Mouse (Mus musculus): ENCODE data around the gene Rfk. TPM values are rescaled to one million over a fixed set of nuclear protein-coding genes. Genes with fewer than 3 reads are reported as not detected.

Rfk gene
- polyA plus RNA-seq, 1 experiment, result 15.3 TPM

GRCm38 (mm10) chr19:17354362-17354761, 39.5 kb upstream of the Rfk start:
- no peak overlapping the region for H3K4me3 ChIP-seq (ENCODE audit: insufficient read depth, poor library complexity, severe bottlenecking)
- TF ChIP-seq MYOD1 (IDR thresholded peaks at IDR 0.05; ENCODE audit: control insufficient read depth, insufficient read length, low read depth) (no peak), USF1 (IDR thresholded peaks at IDR 0.05; ENCODE audit: low read depth) (no peak), CEBPB (IDR thresholded peaks at IDR 0.05; ENCODE audit: low read depth) (no peak), CTCF (IDR thresholded peaks at IDR 0.05; ENCODE audit: control insufficient read depth, insufficient read depth, insufficient read length) (no peak), FOSL1 (IDR thresholded peaks at IDR 0.05; ENCODE audit: insufficient read depth, low read length, poor library complexity, severe bottlenecking) (no peak), MAX (IDR thresholded peaks at IDR 0.05) (no peak), MYOG (IDR thresholded peaks at IDR 0.05; ENCODE audit: control insufficient read depth, extremely low read depth, insufficient read length) (no peak)
- H3K79me3 ChIP-seq (ENCODE audit: low read depth), result no peaks in the 10 kb centered on the region
- no peaks in the 10 kb centered on the region for H3K27me3 ChIP-seq (ENCODE audit: control insufficient read depth, insufficient read depth, insufficient read length)
- no peaks in the 10 kb centered on the region for H3K36me3 ChIP-seq (ENCODE audit: control insufficient read depth, insufficient read depth)
- H3K79me2 ChIP-seq (ENCODE audit: control insufficient read depth, insufficient read depth), result no peaks in the 10 kb centered on the region
- no peak overlapping the region for H3ac ChIP-seq (ENCODE audit: control insufficient read depth, insufficient read length, low read depth)

GRCm38 (mm10) chr19:17354797-17355196, 39.0 kb upstream of the Rfk start:
- no peak for TF ChIP-seq CTCF (IDR thresholded peaks at IDR 0.05; ENCODE audit: control insufficient read depth, insufficient read depth, insufficient read length)
- TF ChIP-seq MYOG (IDR thresholded peaks at IDR 0.05; ENCODE audit: control insufficient read depth, extremely low read depth, insufficient read length), result no peak
- no peak for TF ChIP-seq FOSL1 (IDR thresholded peaks at IDR 0.05; ENCODE audit: insufficient read depth, low read length, poor library complexity, severe bottlenecking)
- no peak for TF ChIP-seq MYOD1 (IDR thresholded peaks at IDR 0.05; ENCODE audit: control insufficient read depth, insufficient read length, low read depth)
- TF ChIP-seq CEBPB (IDR thresholded peaks at IDR 0.05; ENCODE audit: low read depth), result no peak
- TF ChIP-seq USF1 (IDR thresholded peaks at IDR 0.05; ENCODE audit: low read depth), result no peak
- H3K79me2 ChIP-seq (ENCODE audit: control insufficient read depth, insufficient read depth), result no peaks in the 10 kb centered on the region
- H3K79me3 ChIP-seq (ENCODE audit: low read depth), result no peaks in the 10 kb centered on the region
- H3ac ChIP-seq (ENCODE audit: control insufficient read depth, insufficient read length, low read depth), result no peak overlapping the region
- H3K27me3 ChIP-seq (ENCODE audit: control insufficient read depth, insufficient read depth, insufficient read length), result no peaks in the 10 kb centered on the region
- H3K36me3 ChIP-seq (ENCODE audit: control insufficient read depth, insufficient read depth), result no peaks in the 10 kb centered on the region
- no peak overlapping the region for H3K4me3 ChIP-seq (ENCODE audit: insufficient read depth, poor library complexity, severe bottlenecking)

GRCm38 (mm10) chr19:17355361-17355760, 38.5 kb upstream of the Rfk start:
- Histone ChIP-seq H3K79me3 (ENCODE audit: low read depth) (no peaks in the 10 kb centered on the region), H3K36me3 (ENCODE audit: control insufficient read depth, insufficient read depth) (no peaks in the 10 kb centered on the region), H3K4me3 (ENCODE audit: insufficient read depth, poor library complexity, severe bottlenecking) (no peak overlapping the region), H3ac (ENCODE audit: control insufficient read depth, insufficient read length, low read depth) (no peak overlapping the region), H3K79me2 (ENCODE audit: control insufficient read depth, insufficient read depth) (no peaks in the 10 kb centered on the region), H3K27me3 (ENCODE audit: control insufficient read depth, insufficient read depth, insufficient read length) (no peaks in the 10 kb centered on the region)
- TF ChIP-seq MYOD1 (IDR thresholded peaks at IDR 0.05; ENCODE audit: control insufficient read depth, insufficient read length, low read depth) (no peak), FOSL1 (IDR thresholded peaks at IDR 0.05; ENCODE audit: insufficient read depth, low read length, poor library complexity, severe bottlenecking) (no peak), USF1 (IDR thresholded peaks at IDR 0.05; ENCODE audit: low read depth) (no peak), CEBPB (IDR thresholded peaks at IDR 0.05; ENCODE audit: low read depth) (no peak), MAX (IDR thresholded peaks at IDR 0.05) (no peak), MYOG (IDR thresholded peaks at IDR 0.05; ENCODE audit: control insufficient read depth, extremely low read depth, insufficient read length) (no peak), CTCF (IDR thresholded peaks at IDR 0.05; ENCODE audit: control insufficient read depth, insufficient read depth, insufficient read length) (no peak)

DNA sequence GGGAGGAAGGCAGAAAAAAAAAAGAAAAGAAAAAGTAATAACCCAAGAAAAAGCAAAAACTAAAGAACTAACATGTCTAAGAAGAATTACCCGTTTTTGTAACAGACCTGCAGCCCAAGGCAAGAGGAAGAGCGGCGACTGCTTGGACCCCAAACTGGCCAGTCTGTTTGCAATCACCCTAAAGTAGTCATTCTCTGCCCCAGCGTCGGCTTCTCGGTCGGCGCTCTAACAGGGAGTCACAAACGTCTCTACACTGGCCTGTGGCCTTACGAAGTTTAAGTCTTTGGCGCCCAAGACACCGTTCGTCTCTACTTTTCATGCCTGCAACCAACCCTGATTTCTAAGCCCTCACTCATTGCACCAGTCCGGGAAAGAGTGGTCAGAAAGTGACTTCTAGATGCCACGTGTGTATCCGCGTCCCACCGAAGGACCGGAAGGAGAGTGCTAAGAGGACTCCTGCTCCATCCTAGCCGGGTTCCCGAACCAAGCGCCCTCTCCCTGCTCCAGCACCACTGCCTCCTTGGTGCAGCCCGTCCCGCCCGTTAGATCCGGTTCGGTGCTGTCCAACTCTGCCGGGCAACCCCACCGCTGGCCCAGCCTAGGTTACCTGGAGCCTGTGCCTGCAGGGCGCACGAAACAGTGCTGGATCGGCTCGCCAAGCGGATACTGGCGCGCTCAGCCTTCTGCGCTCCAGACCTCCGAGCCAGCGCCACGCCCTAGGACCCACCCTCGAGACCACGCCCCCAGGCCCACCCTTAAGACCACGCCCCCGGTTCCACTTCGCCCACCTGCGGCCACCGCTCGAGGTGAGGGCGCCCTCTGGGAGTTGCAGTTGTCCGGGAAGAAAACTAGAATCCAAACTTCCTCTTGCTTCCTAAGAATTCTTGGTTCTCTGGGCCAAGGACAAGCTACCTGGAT, 37.6 kb upstream of the Rfk start:
- H3K27me3 ChIP-seq (ENCODE audit: control insufficient read depth, insufficient read depth, insufficient read length), result no peaks in the 10 kb centered on the region
- no peak overlapping the region for H3K4me3 ChIP-seq (ENCODE audit: insufficient read depth, poor library complexity, severe bottlenecking)
- H3K79me3 ChIP-seq (ENCODE audit: low read depth), result no peaks in the 10 kb centered on the region
- H3K79me2 ChIP-seq (ENCODE audit: control insufficient read depth, insufficient read depth), result no peaks in the 10 kb centered on the region
- TF ChIP-seq MYOD1 (IDR thresholded peaks at IDR 0.05; ENCODE audit: control insufficient read depth, insufficient read length, low read depth) (no peak), MAX (IDR thresholded peaks at IDR 0.05) (no peak), MYOG (IDR thresholded peaks at IDR 0.05; ENCODE audit: control insufficient read depth, extremely low read depth, insufficient read length) (no peak), FOSL1 (IDR thresholded peaks at IDR 0.05; ENCODE audit: insufficient read depth, low read length, poor library complexity, severe bottlenecking) (no peak), CEBPB (IDR thresholded peaks at IDR 0.05; ENCODE audit: low read depth) (no peak), CTCF (IDR thresholded peaks at IDR 0.05; ENCODE audit: control insufficient read depth, insufficient read depth, insufficient read length) (no peak), USF1 (IDR thresholded peaks at IDR 0.05; ENCODE audit: low read depth) (no peak)
- no peaks in the 10 kb centered on the region for H3K36me3 ChIP-seq (ENCODE audit: control insufficient read depth, insufficient read depth)
- no peak overlapping the region for H3ac ChIP-seq (ENCODE audit: control insufficient read depth, insufficient read length, low read depth)

- no peak for TF ChIP-seq MYOD1 (IDR thresholded peaks at IDR 0.05; ENCODE audit: control insufficient read depth, insufficient read length, low read depth)
- no peak for TF ChIP-seq USF1 (IDR thresholded peaks at IDR 0.05; ENCODE audit: low read depth)
- TF ChIP-seq MAX (IDR thresholded peaks at IDR 0.05), result no peak
- TF ChIP-seq MYOG (IDR thresholded peaks at IDR 0.05; ENCODE audit: control insufficient read depth, extremely low read depth, insufficient read length), result no peak
- TF ChIP-seq FOSL1 (IDR thresholded peaks at IDR 0.05; ENCODE audit: insufficient read depth, low read length, poor library complexity, severe bottlenecking), result no peak
- TF ChIP-seq CEBPB (IDR thresholded peaks at IDR 0.05; ENCODE audit: low read depth), result no peak
- no peak for TF ChIP-seq CTCF (IDR thresholded peaks at IDR 0.05; ENCODE audit: control insufficient read depth, insufficient read depth, insufficient read length)
- Histone ChIP-seq H3K4me3 (ENCODE audit: insufficient read depth, poor library complexity, severe bottlenecking) (no peak overlapping the region), H3K79me2 (ENCODE audit: control insufficient read depth, insufficient read depth) (no peaks in the 10 kb centered on the region), H3K27me3 (ENCODE audit: control insufficient read depth, insufficient read depth, insufficient read length) (no peaks in the 10 kb centered on the region), H3K79me3 (ENCODE audit: low read depth) (no peaks in the 10 kb centered on the region), H3K36me3 (ENCODE audit: control insufficient read depth, insufficient read depth) (no peaks in the 10 kb centered on the region), H3ac (ENCODE audit: control insufficient read depth, insufficient read length, low read depth) (no peak overlapping the region)
Observed at GRCm38 (mm10) chr19:17356932-17357331, 36.9 kb upstream of the Rfk start.

Data from C2C12 (cell line).